Comparison of ENCODE assay signal across 8 mouse cellular contexts in genomic region chr5:149612740-149613139, GRCm38 (mm10). TPM values are rescaled to one million over a fixed set of nuclear protein-coding genes. Genes with fewer than 3 reads are reported as not detected.
A peak's percentile ranks its signal among the peaks of the same experiment; 100 is the strongest.
DNase-seq lines count a peak whose midpoint lies in the region; ATAC-seq and TF ChIP-seq lines count a peak whose summit lies in the region.

No protein-coding gene starts in this region.

- no peaks in the 10 kb centered on the region for H3K27me3 ChIP-seq in midbrain, embryonic 14.5 days (ENCODE audit: control insufficient read depth, insufficient read depth, low read length)
- no peaks in the 10 kb centered on the region for H3K27me3 ChIP-seq in midbrain, embryonic 11.5 days (ENCODE audit: control insufficient read depth, insufficient read depth, low read length)
- no peaks in the 10 kb centered on the region for H3K27me3 ChIP-seq in kidney, adult 2 months (replicated peaks; ENCODE audit: control insufficient read depth, insufficient read depth, low read length)

- H3K27ac ChIP-seq in midbrain, embryonic 14.5 days (replicated peaks; ENCODE audit: low read depth, low read length) = no peak overlapping the region; the same call in 1 of the 2 replicates
- no peak overlapping the region for H3K27ac ChIP-seq in midbrain, embryonic 11.5 days (ENCODE audit: low read depth, low read length)
- peak overlapping the region; percentile 39; the same call in 1 of the 2 replicates for H3K27ac ChIP-seq in embryonic fibroblast, embryonic 13.5 days (ENCODE audit: insufficient read depth, low read length)
- H3K27ac ChIP-seq in kidney, adult 2 months (ENCODE audit: insufficient read depth, low read depth, low read length) = no peak overlapping the region

- peaks cover 31% of the 10 kb centered on the region for H3K36me3 ChIP-seq in midbrain, embryonic 14.5 days (ENCODE audit: control insufficient read depth, insufficient read depth, low read length)
- H3K36me3 ChIP-seq in midbrain, embryonic 11.5 days (ENCODE audit: control insufficient read depth, insufficient read depth, low read length) = peaks cover 12% of the 10 kb centered on the region; the same call in 1 of the 2 replicates
- peaks cover 1% of the 10 kb centered on the region for H3K36me3 ChIP-seq in kidney, adult 2 months (ENCODE audit: control insufficient read depth, insufficient read depth, low read length)

- no peaks in the 10 kb centered on the region for H3K4me1 ChIP-seq in midbrain, embryonic 14.5 days (ENCODE audit: control insufficient read depth, insufficient read depth, low read length)
- no peaks in the 10 kb centered on the region for H3K4me1 ChIP-seq in midbrain, embryonic 11.5 days (ENCODE audit: control insufficient read depth, insufficient read depth, low read length)
- H3K4me1 ChIP-seq in embryonic fibroblast, embryonic 13.5 days (ENCODE audit: control insufficient read depth, insufficient read depth, low read length) = peaks cover 5% of the 10 kb centered on the region
- peaks cover 15% of the 10 kb centered on the region; the same call in 1 of the 2 replicates for H3K4me1 ChIP-seq in kidney, adult 2 months (ENCODE audit: control insufficient read depth, insufficient read depth, low read length)

- H3K4me2 ChIP-seq in midbrain, embryonic 14.5 days (ENCODE audit: low read length) = no peak overlapping the region
- no peak overlapping the region for H3K4me2 ChIP-seq in midbrain, embryonic 11.5 days

- TF ChIP-seq POLR2A in embryonic fibroblast, embryonic 13.5 days (IDR thresholded peaks at IDR 0.05; ENCODE audit: low read depth, low read length) = no peak
- TF ChIP-seq POLR2A in kidney, adult 2 months (IDR thresholded peaks at IDR 0.05; ENCODE audit: low read depth, low read length) = no peak

- no peaks in the 10 kb centered on the region for H3K9me3 ChIP-seq in midbrain, embryonic 14.5 days (ENCODE audit: control insufficient read depth, low read length)
- no peaks in the 10 kb centered on the region for H3K9me3 ChIP-seq in midbrain, embryonic 11.5 days (ENCODE audit: control insufficient read depth, low read length)

- DNase-seq in midbrain, embryonic 14.5 days = peak; percentile 45
- no peak for DNase-seq in midbrain, embryonic 11.5 days (ENCODE audit: low spot score, missing footprints)
- peak; percentile 44 to 64 for DNase-seq in left cerebral cortex, postnatal 14 days (ENCODE audit: low spot score in 2 of 2)
- DNase-seq in skeletal muscle tissue, adult 2 months (ENCODE audit: low read depth, low spot score) = peak; percentile 7
- no peak for DNase-seq in kidney, adult 2 months
- no peak for DNase-seq in cerebellum, adult 18-20 months

- no peak for TF ChIP-seq CTCF in embryonic fibroblast, embryonic 13.5 days (IDR thresholded peaks at IDR 0.05; ENCODE audit: borderline replicate concordance, insufficient read depth, low read length)
- no peak for TF ChIP-seq CTCF in kidney, adult 2 months (conservative IDR thresholded peaks at IDR 0.05; ENCODE audit: insufficient read depth, insufficient read length, low read depth, low read length)

- 66% methylated on average over 10 of the region's 10 CpGs for WGBS in midbrain, embryonic 14.5 days
- 83% methylated on average over 10 of the region's 10 CpGs for WGBS in midbrain, embryonic 11.5 days
- 76% methylated on average over 10 of the region's 10 CpGs for WGBS in kidney, adult 2 months

- no peak overlapping the region for H3K9ac ChIP-seq in midbrain, embryonic 14.5 days (replicated peaks; ENCODE audit: low read length)
- H3K9ac ChIP-seq in midbrain, embryonic 11.5 days (ENCODE audit: low read length) = no peak overlapping the region

- no peak for ATAC-seq in midbrain, embryonic 14.5 days (ENCODE audit: low FRiP score, low TSS enrichment)
- ATAC-seq in midbrain, embryonic 11.5 days (ENCODE audit: low FRiP score) = no peak
- ATAC-seq in cerebellum, adult (ENCODE audit: insufficient number of reproducible peaks, low FRiP score, low TSS enrichment) = no peak

- intact Hi-C loops in left cerebral cortex, postnatal 14 days (cut with DNase I) = loop anchor here (5.0 kb wide), 1 partner anchor 75 kb away; no protein-coding TSS in a partner anchor

- no peak overlapping the region for H3K4me3 ChIP-seq in midbrain, embryonic 14.5 days (replicated peaks; ENCODE audit: low read depth, low read length)
- no peak overlapping the region for H3K4me3 ChIP-seq in midbrain, embryonic 11.5 days (ENCODE audit: low read depth, low read length)
- H3K4me3 ChIP-seq in embryonic fibroblast, embryonic 13.5 days (ENCODE audit: insufficient read depth, low read length) = no peak overlapping the region
- no peak overlapping the region for H3K4me3 ChIP-seq in kidney, adult 2 months (ENCODE audit: insufficient read depth, low read depth, low read length)

RNA-seq across cellular contexts. Expression of gene Hsph1, which starts 23.4 kb away (rescaled TPM):
- 59.8 and 104 TPM in 2 replicates for polyA plus RNA-seq in midbrain, embryonic 14.5 days (2014; fragmentation: Nextera tagmentation; extraction: Ambion mirVana)
- polyA plus RNA-seq in midbrain, embryonic 11.5 days (2014; fragmentation: Nextera tagmentation; extraction: Ambion mirVana) = 131 and 145 TPM in 2 replicates
- polyA plus RNA-seq in embryonic fibroblast, embryonic 13.5 days (2011; ENCODE audit: insufficient read length, low read depth, missing spikeins) = 81.2 and 96.4 TPM in 2 replicates
- 100 to 1,000 TPM; 251 to 280 TPM for total RNA-seq in left cerebral cortex, postnatal 14 days (2021)
- 21.7 and 24.0 TPM in 2 replicates for polyA plus RNA-seq in kidney, adult 2 months (2012; rRNA removed)

Comparison
In these comparisons a context has a peak if more than half of its experiments do, and no peak if none do; other contexts are left out.
1. DNase-seq: peak in midbrain, embryonic 14.5 days (single experiment), left cerebral cortex, postnatal 14 days (2 of 2) and skeletal muscle tissue, adult 2 months (single experiment); none in midbrain, embryonic 11.5 days (single experiment), kidney, adult 2 months (single experiment) and cerebellum, adult 18-20 months (0 of 2).